Mouse (Mus musculus) granulocyte monocyte progenitor cell, adult 5-6 weeks (primary cell): ENCODE results near the gene Vmn1r165. TPM values are rescaled to one million over a fixed set of nuclear protein-coding genes. Genes with fewer than 3 reads are reported as not detected.
"Not testable (repeated sequence)": the region's sequence is repeated elsewhere in the genome, so short reads cannot be mapped to it uniquely, and the experiment has no call there.

Source experiments
- ATAC-seq: replicated peaks from 2 replicates; pipeline ENCODE4 v1.8.0; 2016; ENCODE audit warnings: mild to moderate bottlenecking, moderate TSS enrichment, inconsistent platforms; ENCODE audit not compliant: poor library complexity, severe bottlenecking
- total RNA-seq, 2 experiments: library from RNA; stranded (forward) in 1 of 2; stranded (reverse) in 1 of 2; fragments of 200-712, 200-1000 nt in 1 of 2; fragments of >200 nt in 1 of 2; fragmentation: Nextera tagmentation in 1 of 2; gene quantifications; 2 replicates each; pipeline ENCODE4 v1.2.3; 2014 to 2017

Gene Vmn1r165
- total RNA-seq (2014; fragmentation: Nextera tagmentation) (not detected in 2 replicates), total RNA-seq (2017) (not detected in 2 replicates)

DNA sequence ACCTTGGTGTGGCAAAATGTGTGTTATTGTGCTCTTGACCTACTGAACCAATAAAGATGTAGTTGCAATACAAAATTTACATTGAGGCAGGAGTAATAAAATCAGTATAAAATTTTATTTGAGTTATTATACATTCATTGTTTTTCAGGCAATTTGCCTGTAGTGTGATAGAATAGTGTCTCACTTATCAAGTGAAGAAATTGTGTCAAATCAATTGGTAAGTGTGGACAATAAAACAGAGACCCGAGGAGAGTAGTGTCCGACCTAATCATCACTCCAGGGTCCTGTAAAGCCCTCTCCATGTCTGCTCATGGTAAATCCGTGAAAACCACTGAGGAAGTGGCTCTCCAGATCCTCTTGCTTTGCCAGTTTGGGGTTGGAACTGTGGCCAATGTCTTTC lies at the start of gene Vmn1r165:
Vmn1r165 (plus strand) TSS at position 301 of the 400 bp plus-strand sequence.
- not testable (repeated sequence) for ATAC-seq

DNA sequence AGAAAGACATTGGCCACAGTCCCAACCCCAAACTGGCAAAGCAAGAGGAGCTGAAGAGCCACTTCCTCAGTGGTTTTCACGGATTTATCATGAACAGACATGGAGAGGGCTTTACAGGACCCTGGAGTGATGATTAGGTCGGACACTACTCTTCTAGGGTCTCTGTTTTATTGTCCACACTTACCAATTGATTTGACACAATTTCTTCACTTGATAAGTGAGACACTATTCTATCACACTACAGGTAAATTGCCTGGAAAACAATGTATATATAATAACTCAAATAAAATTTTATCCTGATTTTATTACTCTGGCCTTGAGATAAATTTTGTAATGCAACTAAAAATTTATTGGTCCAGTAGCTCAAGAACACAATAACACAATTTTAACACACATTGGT lies 34.5 kb downstream of the Vmn1r165 start, which contains the start of gene Vmn1r166:
Vmn1r166 (minus strand) TSS at position 101 of the 400 bp plus-strand sequence.
- not testable (repeated sequence) for ATAC-seq

Other genes starting within 250 kb of the Vmn1r165 start
- not detected in 2 replicates for gene Gm4214, start 232.7 kb upstream of the Vmn1r165 start, total RNA-seq (2014; fragmentation: Nextera tagmentation)
- gene Gm4214, start 232.7 kb upstream of the Vmn1r165 start, total RNA-seq (2017), result not detected in 2 replicates
- gene Gm4216, start 197.4 kb upstream of the Vmn1r165 start, total RNA-seq (2014; fragmentation: Nextera tagmentation), result not detected in 2 replicates
- gene Gm4216, start 197.4 kb upstream of the Vmn1r165 start, total RNA-seq (2017), result not detected in 2 replicates
- gene Vmn1r163, start 161.8 kb upstream of the Vmn1r165 start, total RNA-seq (2014; fragmentation: Nextera tagmentation), result not detected in 2 replicates
- not detected in 2 replicates for gene Vmn1r163, start 161.8 kb upstream of the Vmn1r165 start, total RNA-seq (2017)
- gene Gm8720, start 149.9 kb upstream of the Vmn1r165 start, total RNA-seq (2014; fragmentation: Nextera tagmentation), result not detected in 2 replicates
- not detected in 2 replicates for gene Gm8720, start 149.9 kb upstream of the Vmn1r165 start, total RNA-seq (2017)
- gene Gm10662, start 72.9 kb upstream of the Vmn1r165 start, total RNA-seq (2014; fragmentation: Nextera tagmentation), result not detected in 2 replicates
- gene Gm10662, start 72.9 kb upstream of the Vmn1r165 start, total RNA-seq (2017), result not detected in 2 replicates
- gene Vmn1r166, start 34.4 kb downstream of the Vmn1r165 start, total RNA-seq (2014; fragmentation: Nextera tagmentation), result not detected in 2 replicates
- not detected in 2 replicates for gene Vmn1r166, start 34.4 kb downstream of the Vmn1r165 start, total RNA-seq (2017)
- not detected in 2 replicates for gene Gm6902, start 61.6 kb downstream of the Vmn1r165 start, total RNA-seq (2014; fragmentation: Nextera tagmentation)
- gene Gm6902, start 61.6 kb downstream of the Vmn1r165 start, total RNA-seq (2017), result not detected in 2 replicates
- gene Nlrp4e, start 83.9 kb downstream of the Vmn1r165 start, total RNA-seq (2014; fragmentation: Nextera tagmentation), result not detected in 2 replicates
- not detected in 2 replicates for gene Nlrp4e, start 83.9 kb downstream of the Vmn1r165 start, total RNA-seq (2017)
- gene Nlrp5, start 168.6 kb downstream of the Vmn1r165 start, total RNA-seq (2014; fragmentation: Nextera tagmentation), result not detected in 2 replicates
- gene Nlrp5, start 168.6 kb downstream of the Vmn1r165 start, total RNA-seq (2017), result not detected in 2 replicates